Mouse (Mus musculus) cerebellum, postnatal 4 days (tissue): ENCODE results near the gene Gm21915.

Source experiments
- DNase-seq, 2 experiments: peaks; one replicate each; pipeline ENCODE4 v3.0.0; 2022; ENCODE audit warnings: low spot score in 2 of 2, mixed read lengths in 1 of 2

Gene Gm21915

DNA sequence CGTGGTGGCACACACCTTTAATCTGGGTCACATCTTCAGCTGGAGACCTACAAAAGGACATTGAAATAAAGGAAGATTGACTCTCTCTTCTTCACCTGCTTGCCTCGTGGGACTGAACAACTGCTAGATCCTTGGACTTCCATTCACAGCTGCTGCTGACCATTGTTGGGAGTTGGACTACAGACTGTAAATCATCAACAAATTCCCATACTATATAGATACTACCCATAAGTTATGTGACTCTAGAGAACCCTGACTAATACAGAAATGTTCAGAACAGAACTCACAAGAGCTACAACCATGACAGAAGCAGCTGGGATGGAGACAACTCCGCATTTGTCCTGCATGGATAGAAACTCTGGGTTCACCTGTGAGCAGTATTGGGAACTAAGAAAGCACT is at the start of gene Gm21915:
TSS of gene Gm21915 (plus strand) at position 301 of the 400 bp plus-strand sequence.
- DNase-seq = no peak

DNA sequence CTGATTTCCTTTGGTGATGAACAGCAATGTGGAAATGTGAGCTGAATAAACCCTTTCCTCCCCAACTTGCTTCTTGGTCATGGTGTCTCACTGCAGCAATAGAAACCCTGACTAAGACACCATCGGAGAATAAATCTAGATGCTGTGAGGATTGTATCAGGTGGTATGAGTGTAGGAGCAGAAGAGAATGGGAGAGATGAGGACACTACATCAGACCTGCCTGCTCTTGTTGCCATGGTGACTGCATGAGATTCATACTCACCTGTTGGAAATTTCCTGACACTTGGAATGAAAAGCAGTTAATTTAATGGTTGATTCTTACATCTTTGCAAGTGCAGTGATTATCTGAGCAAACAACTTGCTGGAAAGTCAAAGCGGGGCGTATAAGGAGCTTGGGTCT is 48.1 kb upstream of the Gm21915 start:
- DNase-seq = no peak

DNA sequence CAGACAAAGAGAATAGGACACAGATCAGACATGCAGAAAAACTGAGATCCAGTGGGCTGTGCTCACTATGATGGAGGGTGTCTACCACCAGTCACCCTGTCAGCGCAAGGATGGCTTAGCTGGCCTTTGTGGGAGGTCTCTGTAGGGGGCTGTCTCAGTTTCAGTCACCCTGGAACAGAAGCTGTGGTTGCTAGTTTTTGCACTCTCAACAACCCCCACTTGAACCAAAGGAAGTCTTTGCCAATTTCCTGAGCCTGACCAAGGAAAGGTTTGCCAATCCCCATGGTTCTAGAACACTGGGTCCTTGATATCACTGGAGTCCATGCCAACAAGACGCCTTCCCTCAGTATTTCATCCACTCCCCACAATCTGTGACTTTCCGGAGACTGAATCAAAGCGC is 47.6 kb upstream of the Gm21915 start:
- DNase-seq = no peak

DNA sequence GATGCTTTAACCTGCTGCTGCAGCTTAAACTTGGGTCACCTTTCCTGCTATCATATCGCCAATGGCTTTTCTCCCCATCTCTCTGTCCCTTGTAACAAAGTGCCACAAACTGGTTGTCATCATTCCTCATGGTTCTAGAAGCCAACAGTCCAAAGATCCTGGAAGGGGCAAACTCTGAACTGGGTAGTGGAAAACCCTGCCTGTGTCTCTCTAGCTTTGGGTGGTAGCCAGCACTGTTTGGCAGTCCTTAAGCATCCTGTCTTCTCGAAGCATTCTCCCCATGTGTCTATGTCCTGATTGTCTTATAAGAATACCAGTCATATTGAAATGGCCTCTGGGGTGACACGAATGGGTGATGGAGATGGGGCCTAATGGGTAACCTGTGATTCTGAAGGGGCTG is 45.1 kb upstream of the Gm21915 start:
- no peak for DNase-seq

DNA sequence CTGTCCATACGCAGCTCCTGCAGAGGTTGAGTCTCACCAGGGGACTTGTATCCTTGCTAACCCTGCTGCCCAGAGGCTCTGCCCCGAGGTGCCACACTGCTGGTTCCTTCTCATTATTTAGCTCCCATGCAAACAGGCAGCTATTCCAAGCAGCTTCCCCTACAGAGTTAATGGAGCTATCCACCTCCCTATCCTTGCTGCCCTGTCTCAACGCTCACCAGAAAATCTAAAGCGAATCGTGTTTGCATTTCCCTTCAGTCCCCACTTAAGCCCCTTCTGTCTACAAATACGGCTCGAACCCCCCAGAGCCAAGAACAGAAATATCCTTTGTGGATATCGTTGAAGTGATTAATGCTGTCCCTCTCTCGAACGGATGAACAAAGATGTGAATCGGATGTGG is 43.8 kb upstream of the Gm21915 start:
- no peak for DNase-seq

DNA sequence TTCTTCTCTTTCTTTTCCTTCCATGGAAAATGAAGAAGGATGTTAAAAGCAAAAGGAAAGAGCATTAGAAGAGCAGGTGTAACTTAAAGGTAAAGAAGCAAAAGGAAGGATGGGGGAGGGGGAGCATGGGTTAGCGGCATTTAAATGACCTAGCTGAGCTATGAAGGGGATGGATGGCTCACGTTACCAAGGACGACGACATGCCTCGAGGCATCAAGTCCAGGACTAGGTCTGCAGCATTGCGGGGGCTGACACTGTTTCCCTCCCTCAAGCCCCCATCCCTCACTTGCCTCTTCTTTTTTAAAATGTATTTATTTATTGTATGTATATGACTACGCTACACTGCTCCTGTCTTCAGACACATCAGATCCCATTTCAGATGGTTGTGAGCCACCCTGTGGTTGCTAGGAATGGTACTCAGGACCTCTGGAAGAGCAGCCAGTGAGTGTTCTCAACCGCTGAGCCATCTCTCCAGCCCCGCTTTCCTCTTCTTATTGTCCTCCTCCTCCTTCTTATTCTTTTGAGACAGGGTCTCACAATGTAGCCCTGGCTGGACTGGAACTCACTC is 43.2 kb upstream of the Gm21915 start:
- no peak for DNase-seq

DNA sequence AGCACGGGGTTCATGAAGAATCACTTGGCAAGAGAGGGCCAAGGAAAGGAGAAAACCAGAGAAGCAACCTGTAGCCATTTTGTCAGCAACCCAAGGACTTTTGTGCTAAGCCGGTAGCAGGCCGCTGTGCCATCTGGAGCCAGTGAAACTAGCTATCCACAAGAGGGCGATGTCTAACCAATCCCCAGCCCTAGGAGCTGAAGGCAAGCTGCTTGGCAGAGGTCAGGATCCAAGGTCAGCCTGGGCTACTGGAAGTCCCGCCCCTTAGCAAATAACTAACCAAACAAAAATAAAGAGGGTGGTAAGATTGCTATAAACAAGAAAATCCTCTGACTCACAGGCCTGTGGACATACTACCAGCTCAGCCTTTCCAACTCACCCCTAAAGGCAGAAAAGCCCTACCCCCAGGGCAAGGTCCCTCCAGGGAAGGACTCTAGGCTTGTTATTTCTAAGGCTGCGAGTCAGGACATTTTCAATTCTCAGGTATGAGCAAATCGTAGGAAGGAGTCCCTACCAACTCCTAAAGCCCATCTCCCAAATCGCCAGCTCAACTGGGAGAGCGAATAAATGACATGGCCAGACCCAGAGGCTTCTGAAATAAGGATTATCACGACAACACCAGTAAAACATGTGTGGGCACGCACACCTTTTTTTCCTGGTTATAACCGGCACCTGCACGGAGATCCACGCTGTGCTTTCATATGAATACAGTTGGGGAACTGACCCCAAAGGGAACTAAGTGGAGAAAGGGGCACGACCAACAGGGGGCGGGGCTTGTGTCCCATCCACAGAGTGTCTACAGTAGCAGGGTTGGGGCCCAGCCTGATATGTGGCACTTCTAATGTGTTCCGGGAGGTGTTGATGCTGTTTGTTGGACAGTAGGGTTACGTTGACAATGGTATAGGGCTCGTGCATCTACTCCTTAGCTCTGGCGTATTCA is 42.0 kb upstream of the Gm21915 start:
- peak in 1 of 2 experiments; percentile 49 for DNase-seq

DNA sequence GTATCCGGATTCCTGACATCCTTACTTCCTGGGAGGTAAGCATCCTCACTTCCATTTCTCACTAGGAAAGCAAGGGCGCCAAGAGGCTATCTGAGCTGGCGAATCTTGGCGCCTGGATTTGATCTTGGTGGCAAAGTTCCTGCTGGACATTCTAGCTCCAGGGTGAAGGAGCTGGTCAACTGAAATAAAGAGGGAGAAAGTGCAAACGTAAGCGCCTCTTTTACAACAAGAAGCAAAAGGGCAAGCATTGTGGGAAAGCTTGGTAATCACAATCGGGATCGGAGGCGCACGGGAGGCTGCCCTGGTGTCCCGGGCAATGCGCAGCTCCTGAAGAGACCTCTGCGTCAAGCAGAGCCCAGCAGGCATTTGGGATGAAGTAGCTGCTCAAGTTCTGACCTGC is 41.0 kb upstream of the Gm21915 start:
- DNase-seq = no peak

DNA sequence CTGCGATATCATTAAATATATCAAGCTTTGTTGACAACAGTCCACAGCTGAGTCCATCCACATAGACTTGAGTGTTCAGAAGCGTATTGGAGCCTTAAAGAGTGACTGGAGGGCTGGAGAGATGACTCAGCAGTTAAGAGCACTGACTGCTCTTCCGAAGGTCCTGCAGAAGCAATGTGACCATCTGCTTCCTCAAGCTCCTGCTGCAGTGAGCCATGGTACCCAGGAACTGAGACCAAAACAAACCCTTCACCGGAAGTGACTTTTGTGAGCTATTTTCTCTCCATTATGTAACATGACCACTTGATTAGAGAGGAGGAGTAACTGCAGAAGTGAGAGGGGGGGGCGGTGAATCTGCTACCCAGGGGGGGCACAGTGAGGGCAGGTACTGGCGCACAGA is 39.3 kb upstream of the Gm21915 start:
- no peak for DNase-seq

DNA sequence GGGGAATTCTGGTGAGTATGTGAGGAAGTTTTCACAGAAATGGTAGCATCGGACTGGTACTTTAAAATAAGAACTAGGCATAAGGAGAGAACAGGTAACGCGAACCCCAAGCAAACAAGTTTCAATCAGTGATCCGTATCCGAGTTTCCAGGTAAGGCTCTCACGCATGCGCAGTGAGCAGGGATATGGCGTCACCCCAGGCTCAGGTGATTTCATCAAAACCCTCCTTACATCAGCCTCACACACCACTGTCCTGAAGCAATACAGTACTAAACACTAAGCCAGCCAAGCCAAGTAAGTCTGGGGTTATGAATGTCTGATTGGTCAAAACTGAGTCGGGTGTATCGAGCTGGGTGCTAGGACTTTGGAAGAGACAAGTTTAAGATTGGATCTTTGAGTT is 38.9 kb upstream of the Gm21915 start:
- DNase-seq = no peak

DNA sequence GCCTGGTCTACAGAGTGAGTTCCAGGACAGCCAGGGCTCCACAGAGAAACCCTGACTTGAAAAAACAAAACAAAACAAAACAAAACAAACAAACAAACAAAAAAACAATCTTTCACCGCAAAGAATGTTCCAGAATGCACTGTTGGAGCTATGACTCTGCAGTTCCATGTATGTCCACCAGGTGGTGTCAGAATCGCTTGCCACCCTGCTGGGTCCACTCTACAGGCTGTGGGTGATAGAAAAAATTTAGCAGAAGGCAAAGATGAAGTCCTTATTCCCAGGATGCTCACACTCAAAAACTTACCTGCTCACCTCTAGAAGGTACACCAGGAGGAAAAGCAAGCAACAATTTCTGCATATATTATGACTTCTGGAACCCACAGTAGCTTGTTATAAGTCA is 34.4 kb upstream of the Gm21915 start:
- DNase-seq = peak; percentile 50 to 80

DNA sequence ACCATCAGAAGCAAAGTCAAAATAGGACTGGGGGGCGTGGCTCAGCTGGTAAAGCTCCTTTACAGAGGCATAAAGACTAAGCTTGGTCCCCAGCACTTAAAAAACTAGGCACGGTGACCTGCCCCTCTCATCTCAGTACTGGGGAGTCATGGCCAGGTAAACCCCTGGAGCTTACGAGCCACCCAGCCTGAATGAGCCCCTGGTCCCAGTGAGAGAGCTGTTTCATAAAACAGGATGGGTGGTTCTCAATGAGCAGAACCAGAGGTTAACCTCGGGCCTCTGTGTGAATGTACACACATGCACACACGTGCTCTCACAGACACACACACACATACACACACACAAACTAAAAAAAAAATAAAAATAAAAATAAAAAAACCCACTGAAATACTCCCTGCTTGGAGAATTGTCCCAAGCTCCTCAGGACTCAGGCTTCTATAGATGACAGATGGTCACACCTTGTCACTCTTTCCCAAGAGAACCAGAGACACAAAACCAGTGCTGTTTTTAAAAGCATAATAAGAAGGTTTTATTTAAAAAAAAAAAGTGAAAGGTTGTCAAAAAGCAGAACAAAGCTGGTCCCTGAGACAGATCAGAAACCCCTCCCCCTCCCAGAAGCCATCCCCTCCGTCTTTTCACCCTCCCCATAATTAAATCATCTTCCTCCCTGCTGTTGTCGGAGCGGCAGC is 32.6 kb upstream of the Gm21915 start:
- DNase-seq = no peak

DNA sequence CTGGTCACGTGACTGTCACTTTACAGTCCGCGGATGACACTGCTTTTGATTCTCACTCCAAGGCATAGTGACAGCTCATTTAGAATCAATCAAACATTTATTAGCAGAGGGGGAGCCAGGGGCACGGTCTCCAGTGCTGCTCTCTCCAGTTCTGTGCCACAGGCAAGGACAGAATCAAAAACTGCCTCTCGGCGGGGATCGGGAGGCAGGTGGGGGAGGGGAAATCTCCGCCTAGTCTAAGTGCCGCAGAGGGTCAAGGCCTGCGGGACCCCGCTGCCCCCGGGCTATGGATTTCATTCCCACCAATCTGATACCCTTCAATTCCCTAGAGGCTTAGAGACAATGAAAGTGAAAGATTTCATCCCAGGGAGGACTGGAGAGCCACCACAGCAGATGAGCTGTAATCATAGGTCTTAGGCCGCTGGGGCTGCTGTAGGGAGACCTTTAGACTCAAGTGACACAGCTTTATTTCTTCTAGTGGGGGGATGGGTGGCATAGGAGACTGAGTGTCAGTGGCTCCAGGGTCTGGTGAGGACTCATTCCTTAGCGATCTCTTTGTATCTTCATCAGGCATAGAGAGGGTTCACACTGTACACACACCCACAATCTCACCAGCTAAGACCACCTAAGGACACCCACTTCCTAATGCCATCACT is 31.9 kb upstream of the Gm21915 start:
- DNase-seq = peak in 1 of 2 experiments; percentile 60

DNA sequence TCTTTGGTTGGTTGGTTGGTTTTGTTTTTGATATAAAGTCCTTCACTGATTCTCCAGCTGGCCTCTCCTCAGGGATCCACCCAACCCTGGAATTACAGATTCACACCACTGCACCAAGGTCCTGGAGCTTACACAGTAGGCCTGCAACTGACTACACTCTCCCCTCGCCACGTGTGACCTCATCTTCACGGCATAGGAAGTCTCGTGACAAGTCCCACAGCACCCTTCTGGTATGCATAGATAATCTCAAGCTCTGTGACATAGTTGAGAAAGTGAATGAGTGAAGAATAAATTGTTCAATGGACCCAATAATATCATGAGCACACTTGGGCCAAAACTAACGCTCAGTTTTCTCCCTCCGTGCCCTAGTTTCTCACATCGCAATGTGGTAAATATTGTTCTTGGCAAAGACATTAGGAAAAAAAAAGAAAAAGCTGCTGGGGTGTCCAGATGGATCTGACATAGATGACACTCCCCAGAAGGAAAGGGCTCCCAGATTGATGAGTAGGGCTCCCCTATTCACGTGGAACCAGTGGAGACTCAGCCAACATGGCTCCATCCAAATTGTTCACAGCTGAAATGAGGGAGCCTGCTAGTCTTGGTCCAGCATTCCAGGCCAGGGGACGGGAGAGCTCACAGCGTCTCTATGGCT is 30.8 kb upstream of the Gm21915 start:
- no peak for DNase-seq

DNA sequence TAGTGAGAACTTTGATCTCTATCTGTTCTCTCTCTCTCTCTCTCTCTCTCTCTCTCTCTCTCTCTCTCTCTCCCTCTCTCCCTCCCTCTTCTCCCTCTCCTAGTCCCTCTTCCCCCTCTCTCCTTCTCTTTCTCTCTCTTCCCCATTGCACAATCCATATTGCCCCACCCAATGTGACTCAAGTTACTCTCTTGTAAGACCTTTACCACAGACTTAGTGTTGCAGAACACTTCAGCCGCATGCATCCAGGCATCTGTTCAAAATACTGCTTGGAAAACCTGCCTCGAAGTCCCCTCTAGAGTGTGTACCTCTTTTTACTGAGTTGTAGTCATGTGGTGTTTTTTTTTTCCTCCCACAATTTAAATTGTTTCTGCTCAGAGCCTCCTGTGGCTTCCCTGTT is 29.1 kb upstream of the Gm21915 start:
- DNase-seq = no peak

DNA sequence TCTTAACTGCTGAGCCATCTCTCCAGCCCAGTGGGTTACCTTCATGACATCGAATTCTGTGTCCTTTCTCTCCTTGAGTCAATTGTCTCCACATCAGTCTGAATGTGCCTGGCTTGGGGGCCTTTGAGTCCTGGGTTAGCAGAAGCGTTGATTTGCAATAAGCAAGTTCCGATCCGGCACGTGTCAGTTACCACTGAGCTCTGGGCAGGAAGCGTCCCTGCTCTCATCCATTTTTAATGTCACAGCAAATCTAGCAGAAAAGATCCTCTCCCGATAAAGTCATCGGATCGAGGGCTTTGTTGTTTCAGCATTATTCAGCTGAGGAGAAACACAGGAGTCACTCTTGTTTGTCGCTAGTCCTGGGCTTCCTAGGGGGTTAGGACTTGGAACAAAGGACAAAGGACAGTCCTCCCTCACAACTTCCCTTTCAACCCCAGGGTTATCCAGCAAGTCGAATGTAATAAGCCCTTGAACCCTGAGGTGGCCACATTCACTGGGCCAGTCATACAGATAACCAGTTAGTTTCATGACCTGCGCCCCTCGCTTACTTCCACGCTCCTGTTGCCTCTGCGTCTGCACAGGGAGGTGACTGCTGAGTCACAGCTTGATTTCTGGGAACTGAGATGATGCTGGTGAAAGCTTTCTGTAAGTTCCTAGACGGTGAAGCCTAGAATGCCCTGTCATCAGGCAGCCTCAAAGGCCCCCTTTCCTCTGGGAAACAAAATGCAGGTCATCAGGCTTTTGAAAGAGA is 27.8 kb upstream of the Gm21915 start:
- no peak for DNase-seq

DNA sequence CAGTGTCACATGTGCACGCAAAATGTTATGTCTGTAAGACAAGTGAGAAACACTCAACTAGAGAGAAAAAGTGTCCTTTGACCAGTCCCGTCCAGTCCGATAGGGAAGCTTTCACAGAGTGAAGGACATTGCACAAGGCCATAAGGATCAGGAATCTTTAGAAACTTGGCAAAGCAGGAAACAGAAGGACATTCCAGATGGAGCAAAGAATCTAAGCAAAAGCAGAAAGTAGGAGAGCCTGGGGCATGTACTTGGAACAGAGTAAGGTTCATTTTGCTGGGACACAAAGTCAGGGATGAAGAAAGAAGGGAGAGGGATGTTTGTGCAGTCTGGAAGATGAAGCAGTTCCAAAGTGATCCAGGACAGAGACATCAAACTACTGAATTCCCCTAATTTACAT is 21.0 kb upstream of the Gm21915 start:
- DNase-seq = no peak

DNA sequence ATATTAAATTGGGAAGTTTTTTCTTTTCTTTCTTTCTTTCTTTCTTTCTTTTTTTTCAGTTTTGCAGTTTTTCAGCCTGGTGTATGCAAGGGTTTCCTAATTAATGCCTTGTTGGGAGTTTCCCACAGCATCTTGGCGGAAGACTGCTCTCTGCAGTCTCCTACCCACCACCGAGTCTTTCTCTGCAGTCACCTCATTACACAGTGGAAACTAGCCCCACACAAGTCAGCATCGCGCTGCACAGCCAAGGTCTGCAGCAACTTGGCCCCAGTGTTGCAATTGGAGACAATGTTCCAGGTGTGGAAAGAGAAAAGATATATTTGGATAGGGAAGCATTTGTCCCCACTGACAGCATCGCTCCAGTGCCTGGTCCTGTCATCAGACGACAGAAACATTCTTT is 20.4 kb upstream of the Gm21915 start:
- DNase-seq = no peak

DNA sequence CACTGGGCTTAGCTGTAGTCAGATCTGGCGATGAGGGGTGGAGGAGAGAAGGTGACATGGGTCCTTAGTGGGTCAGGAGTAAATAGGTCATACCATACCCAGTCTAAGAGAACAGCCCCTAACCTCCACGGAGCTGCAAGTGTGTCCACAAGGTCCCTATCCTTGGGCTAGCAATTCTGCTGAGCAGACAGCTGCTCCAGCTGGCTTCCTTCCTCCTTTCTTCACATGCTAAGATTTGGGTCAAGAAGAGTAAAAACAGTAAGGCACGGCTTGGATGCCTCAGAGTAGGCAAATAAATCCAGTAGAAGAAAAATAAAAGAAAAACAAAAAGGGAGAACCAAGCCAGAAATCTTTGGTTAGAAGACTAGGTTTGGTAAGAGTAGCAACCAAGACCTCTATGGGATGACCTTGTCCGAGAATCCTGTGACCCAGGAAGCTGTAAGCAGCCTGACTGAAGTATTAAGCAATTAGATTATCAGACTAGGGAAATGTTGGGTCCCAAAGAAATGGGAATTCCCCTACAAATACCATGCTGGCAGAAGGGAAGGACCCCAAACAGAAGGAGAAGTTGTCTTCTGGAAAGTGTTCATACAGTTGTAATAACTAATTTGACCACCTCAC is 19.1 kb upstream of the Gm21915 start:
- no peak for DNase-seq

DNA sequence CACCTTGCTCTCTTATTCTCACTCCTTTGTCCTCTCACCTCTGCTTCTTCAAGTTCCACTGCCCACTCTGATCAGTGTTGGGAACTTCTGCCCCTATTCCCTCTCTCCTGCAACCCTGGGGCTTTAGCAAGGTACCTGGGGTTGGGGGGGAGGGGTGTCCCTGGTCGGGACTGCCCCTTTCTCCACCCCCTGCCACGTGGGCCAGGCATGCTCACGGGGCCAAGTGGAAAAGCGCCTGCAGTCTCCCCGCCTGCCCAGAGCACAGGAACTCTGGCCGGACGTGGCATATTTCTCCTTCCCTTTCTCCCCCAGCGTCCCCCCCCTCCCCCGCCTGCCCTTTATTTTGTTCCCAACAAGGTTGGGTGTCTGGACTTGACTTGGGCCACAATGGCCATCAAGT is 17.7 kb upstream of the Gm21915 start:
- no peak for DNase-seq
